Mouse (Mus musculus) adrenal gland, adult 2 months (tissue): ENCODE data around the gene Dmrt1. TPM values are rescaled to one million over a fixed set of nuclear protein-coding genes. Genes with fewer than 3 reads are reported as not detected.
A peak's percentile ranks its signal among the peaks of the same experiment; 100 is the strongest.

ENCODE experiments used
- DNase-seq: peaks from one replicate; pipeline ENCODE4 v3.0.0; 2021
- polyA plus RNA-seq: library from polyadenylated mRNA; depleted of rRNA; stranded (reverse); fragments of >200 nt; gene quantifications from 2 replicates; pipeline ENCODE4 v1.2.3, GENCODE M21; 2012
- total RNA-seq, 2 experiments: library from RNA; stranded (reverse); gene quantifications; 2 replicates each; pipeline ENCODE4 v1.2.3; 2021

Dmrt1 gene
- total and polyA plus RNA-seq, 3 experiments: not detected

DNA sequence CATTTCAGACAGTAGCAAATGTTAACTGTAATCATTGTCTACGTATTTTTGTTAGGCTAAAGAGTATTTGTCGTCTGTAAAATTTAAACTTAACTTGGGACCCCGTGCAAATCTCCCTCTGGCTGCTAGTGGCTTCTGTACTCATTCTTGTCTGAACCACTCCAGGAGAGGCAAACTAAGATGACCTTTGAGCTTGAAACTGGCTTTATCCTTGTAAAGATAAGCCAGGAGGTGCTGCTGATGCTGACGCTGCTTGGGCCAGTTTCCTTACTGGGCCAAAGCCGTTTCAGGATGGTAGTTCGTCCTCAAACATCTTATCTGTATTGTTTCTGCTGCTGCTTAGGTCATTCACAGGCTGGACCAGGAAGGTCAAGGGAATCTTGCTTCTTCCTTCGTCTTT is 64.4 kb downstream of the Dmrt1 start:
- no peak for DNase-seq

DNA sequence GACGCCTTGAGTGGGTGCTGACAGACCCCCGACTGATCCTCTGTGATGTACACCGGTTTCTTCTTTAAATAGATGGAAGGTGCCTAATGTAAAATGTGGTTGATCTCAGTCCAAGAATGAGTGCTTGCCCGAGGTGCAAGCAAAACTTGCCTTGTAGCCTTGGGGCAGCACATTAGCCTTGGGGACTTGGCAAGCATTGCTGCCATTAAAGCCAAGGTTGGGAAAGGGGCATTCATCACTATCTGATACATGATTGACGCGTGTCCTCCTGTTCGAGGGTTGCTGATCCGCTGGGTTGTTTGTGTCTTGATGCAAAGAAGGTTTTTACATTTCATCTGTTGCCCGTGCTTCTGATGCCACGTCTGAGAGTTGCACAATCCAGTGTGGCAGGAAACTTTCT is 69.0 kb downstream of the Dmrt1 start:
- DNase-seq: peak; percentile 56

DNA sequence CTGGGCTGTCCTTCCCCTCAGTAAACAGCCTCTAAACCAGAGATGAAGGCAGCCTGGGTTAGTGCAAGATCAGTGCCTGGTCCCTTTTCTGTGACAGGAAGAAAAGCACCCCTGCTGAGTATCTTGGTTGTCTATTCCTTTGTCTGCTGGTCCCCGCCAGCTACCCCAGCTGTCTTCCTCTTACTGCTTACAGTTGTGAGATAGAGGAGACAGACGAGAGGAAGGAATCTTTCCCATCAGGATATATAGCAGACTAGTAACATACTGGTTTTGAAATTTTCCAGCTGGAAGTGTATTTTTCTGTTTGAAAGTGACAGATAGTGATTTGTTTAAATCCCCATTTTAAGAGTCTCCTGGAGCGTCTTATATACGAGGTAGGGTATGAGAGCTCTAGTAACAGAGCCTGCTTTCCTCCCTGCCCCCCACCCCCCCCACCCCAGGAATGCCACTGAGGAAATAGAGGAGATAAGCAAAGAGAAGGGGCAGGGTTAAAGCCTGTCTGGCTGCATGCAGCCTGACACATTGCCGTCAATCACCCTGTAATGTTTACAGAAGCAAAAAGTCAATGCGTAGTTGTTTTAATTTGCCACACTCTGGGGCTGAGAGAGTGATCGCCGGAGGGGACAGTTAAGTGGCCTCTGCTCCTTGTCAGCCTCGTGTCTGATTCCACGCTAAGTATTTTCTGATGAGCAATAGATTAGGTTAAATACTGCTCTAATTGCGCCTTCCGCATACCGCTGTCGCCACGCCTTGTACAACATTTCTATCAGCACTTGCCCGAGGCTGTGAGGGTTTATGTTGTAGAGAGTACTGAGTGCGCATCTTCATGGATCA is 69.8 kb downstream of the Dmrt1 start:
- DNase-seq: no peak

DNA sequence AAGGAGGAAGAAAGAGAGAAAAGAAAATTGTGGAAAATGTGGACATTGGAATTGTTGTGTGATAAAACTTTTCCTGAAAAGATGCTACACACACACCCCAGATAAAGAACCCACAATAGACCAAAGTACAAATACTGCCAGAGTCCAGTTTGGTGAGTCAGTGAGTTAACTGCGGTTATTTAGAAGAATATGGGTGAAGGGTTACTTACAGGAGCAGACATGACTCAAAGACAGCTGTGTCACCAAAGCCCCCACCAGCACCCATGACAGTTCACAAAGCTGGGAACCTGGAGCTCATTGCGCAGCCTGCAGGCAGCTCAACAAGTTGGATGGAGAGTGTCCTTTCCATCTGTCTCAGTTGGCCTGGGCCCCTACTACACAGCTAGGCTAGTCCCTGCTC is 72.9 kb downstream of the Dmrt1 start:
- DNase-seq: no peak

DNA sequence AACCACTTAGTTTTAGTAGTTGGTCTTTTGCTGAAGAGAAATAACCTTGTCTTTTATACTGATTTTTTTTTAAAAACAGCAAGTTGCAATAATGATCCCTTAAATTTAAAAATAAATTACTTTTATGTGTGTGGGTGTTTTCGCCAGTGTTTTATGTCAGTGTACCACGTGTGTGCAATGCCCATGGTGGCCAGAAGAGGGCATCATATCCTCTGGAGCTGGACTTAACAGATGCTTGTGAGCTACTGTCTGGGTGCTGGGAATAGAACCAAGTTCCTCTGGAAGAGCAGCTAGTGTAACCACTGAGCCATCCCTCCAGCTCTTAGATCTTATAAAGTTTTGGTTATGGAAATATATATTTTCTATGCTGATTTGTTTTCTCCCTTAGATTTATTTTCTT is 74.0 kb downstream of the Dmrt1 start:
- DNase-seq: no peak

DNA sequence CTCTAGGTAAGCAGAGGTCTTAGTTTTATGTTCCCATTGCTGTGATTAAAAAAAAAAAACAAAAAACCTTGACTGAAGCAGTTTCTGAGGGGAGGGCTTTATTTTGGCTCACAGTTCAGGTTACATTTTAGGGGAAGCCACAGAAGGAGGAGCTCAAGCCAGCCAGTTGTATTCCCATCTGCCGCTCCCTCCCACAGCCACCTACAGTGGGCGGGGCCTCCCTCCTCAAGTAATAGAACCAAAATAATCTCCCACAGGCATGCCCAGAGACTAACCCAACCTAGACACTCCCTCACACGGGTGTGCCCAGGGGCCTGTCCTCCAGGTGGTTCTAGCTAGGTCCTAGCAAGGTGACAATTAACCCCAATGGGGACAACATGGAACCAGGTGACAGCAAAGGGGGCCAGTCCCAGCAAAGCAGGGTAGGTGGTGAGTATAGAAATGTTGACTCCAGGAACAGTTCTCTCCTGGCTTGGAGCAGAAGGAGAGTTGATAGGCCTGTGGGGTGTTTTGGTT is 92.4 kb downstream of the Dmrt1 start:
- no peak for DNase-seq

DNA sequence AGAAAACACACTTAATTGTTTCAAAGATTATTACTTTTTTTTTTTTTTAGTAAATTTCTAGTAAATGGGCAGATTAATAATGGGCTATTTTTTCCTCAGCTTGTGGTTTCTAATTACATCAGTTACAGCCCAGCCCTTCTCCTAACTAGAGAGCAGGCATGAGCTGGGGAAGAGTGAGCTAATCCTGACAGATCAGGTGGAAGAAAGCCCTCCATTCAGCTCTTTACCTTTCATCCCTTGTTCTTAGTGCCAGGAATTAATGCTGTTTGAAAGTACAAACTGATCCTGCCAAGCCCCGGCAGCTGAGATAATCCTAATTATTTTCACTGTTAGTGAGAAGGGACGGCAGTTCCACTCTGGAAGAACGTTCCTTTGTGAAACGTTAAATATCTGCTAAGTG is 93.2 kb downstream of the Dmrt1 start:
- DNase-seq: no peak

DNA sequence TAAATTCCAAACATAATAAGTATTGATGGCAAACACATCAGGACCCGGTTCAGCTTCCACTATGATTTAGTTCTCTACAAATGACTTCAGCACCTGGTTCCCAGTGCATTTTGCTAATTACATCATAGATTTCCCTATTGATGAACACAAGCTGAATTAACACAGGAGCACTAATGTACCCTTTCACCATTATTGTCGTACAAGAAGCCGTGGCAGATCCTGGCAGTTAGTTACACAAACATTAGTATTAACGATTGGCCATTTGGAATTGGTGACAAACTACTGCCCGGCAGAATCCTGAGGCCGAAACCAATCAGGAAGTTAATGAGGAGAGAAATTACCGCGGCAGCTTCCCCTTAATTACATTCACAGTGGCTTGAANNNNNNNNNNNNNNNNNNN is 96.5 kb downstream of the Dmrt1 start:
- no peak for DNase-seq

DNA sequence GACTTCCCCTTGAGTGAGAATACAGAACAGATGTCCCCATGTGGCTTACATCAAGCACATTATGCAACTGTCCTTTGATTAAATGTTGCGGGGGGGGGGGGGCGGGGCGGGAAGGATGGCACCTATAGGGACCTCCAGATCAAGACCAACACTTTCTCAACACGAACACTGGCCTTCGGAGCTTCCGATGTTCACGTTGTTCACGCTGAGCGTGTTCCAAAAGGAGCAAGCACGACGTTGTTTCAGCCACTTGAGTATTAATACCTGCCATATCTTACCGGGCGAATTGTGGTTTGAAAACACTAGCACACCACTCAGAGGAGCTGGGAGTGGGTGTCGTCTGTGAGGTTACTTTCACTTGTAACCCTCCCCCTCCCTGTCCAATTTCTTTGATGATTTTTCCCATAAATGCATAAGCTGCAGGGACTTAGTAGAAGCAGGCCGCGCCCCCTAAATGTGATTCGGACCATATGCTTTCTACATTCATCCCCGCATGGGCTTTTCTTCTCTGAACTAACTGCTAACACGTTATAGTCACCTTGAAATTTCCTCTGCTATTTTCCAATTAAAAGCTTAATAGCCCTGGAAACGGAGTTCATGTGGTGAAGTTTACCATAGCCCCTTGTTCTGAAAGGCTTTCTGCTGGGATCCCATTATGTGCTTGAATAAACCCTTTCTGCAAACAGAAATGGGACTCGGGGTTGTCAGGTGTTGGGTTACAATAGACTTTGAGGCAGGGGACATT is 102.2 kb downstream of the Dmrt1 start:
- no peak for DNase-seq

DNA sequence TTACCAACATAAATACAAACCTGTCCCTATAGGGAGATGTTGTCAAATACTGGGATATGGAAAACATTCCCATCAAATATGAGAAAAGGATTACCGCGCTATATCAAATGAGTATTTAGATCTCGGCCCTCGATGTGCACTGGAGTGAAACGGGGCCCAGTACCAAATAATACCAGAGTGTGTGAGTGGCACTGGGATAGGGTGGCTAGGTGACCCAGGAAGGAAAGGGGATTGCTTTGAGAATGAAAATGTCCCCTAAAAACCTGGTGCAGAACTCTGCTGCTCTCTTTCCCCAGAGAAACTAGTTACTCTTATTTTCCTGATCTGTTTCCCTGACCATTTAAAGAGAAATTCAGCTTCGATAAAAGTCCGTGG is 102.8 kb downstream of the Dmrt1 start:
- DNase-seq: no peak

DNA sequence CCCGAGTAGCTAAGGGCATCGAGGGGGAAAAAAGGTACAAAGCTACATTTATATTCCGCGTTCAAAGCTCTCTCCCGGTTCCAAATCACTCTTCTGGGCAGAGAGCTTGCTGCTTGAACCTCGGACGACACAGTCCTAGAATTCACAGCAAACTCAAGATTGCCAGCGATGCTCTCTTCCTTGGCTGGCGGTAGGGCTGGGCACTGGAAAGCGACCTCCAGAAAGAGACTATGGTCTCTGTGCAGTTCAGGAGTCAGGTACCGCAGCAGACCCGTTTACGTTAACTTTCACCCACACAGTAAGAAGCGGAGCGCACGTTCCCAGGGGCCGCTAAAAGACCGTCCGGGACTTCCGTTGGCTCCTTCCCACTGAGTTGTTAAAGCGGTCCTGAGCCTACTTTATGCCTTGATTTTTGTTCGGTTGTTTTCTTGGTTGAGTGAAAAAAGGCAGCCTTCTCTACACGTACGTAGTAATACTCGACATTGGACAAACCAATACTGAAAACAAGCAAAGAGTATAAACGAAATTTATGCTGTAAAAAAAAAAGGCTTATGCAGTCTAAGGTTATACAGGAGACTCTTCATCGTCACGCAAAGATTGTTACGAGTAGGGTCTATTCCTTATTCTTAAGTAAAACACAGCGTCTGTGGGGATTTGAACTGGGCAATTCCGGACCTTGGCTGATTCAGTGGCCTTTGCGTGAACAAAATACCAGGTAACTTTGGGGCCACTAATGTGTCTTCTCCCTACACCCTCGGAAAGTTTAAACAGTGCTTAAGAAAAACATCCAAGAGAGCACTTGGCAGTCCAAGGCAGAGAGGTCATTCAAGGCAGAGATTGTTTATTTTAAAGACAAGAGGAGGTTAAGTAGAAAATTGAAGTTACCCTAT is 103.8 kb downstream of the Dmrt1 start:
- no peak for DNase-seq

DNA sequence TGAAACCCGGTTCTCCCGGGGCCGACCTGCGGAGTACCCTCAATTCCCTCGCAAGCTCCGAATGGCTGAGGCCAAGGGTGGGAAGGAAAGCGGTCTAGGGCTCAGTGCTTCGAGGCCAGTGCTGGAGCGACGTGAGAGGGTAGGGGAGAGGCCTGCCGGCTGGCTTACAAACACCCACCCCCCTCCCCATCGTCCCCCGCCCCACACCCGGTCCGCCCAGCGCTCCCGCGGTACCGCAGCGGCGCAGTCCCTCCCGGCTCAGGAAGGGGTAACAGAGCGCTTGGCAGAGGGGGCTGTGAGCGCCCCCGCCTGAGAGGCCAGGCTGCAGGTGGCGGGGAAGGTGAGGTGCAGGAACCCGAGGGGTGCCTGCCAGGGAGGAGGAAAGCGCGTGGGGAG is 104.6 kb downstream of the Dmrt1 start, which contains the start of gene Dmrt3:
Gene Dmrt3, plus strand, starts transcription at position 287 of the 396 bp plus-strand sequence.
- DNase-seq: no peak

DNA sequence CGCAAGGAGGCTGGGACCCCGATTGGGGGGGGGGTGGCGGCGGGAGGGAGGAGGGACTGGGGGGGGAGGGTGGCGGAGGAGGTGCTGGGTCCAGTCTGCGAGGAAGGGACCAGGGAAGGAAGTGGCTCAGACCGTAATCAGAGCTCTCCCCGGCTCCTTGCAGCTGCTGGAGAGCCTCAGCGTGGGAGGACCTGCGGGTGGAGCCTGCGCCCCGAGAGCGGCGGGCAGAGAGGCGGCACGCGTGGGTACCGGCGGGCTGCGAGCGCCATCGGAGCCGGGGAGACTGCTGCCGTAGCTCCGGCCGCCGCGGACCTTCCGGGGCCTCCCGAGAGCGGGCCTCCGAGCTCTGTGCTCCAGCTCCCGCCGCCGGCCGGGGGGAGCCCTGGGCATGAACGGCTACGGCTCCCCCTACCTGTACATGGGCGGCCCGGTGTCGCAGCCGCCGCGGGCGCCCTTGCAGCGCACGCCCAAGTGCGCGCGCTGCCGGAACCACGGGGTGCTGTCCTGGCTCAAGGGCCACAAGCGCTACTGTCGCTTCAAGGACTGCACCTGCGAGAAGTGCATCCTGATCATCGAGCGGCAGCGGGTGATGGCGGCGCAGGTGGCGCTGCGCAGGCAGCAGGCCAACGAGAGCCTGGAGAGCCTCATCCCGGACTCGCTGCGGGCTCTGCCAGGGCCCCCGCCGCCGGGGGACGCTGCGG is 105.1 kb downstream of the Dmrt1 start:
- peak; percentile 20 for DNase-seq

DNA sequence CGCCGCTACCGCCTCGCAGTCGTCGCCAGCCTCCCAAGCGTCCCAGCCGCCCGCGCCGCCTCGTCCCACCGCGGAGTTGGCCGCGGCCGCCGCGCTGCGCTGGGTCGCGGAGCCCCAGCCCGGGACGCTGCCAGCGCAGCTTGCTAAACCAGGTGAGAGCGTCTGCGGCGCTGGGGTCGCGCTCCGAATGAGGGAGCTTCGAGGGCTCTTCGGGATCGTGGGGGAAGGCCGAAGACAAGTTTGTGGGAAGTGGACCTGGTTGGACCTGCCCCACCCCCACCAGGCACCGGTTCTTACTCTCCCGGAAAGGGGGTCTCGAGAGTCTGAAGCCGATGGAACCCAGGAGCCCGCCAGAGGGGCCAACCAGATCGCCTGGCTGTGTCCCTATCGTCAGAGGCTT is 105.7 kb downstream of the Dmrt1 start:
- DNase-seq: no peak

DNA sequence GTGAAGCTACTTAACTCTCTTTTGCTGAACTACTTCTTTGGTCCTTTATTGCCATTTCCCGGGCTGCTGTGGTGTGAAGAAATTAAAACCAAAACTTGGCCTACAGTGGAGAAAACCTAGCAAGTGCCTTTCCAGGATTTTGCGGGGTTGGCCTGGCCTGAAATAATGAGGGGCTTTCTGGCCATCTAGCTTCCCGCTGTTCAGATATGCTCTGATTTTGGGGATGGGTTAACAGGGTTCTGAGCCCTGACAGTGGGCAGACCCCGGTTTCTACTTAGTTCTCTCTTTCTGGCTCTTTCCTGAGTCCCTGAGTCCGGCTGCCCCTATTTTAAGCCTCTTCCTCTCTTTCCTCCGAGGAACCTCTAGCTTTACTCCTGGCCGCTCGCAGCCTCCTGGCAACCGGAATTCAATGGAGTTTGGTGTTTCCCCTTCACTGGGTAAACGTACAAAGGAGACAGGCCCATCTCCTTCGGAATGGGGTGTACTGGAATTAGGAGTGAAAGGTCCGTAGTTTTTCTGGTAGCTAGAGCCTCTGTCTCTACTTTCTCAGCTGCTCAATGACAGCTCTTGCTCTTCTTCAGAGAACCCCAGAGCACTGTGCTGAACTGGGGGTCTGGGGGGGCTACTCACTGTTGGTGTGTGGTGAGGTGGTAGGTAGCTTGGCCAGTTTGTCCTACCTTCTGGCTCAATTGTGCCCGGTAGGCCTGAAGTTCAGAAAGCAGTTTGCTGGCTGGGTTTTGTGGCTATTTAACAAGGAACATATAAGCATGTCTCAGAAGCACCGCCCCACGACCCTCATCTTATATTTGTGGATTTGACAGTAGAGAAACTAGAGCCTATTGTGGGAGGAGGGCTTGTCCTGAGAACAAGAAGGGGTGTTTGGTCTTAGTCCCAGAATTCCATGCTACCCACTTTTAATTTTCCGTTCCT is 106.7 kb downstream of the Dmrt1 start:
- DNase-seq: no peak

DNA sequence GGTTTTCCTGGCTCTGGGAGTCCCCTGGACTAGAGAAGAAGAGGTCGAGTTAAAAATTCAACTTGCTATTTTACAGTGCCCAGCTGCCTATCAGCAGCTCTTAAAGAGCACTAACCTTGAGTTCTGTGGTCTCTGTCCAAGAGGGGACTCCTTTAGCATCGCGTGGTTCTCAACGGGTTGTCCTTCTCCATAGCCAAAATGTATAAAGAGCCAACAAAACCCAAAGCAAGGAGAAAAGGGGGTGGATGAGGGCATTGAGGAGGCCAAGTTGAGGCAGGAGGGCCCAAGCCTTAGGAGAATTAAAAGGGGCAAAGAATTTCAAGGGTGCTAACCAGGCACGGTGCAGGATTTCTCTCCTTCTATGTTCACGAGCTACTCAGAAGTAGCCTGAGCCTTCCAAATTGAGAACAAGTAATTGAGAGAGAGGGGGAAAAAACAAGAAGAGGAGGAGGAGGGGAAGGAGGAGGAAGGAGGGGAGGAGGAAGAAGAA is 107.4 kb downstream of the Dmrt1 start:
- DNase-seq: no peak

DNA sequence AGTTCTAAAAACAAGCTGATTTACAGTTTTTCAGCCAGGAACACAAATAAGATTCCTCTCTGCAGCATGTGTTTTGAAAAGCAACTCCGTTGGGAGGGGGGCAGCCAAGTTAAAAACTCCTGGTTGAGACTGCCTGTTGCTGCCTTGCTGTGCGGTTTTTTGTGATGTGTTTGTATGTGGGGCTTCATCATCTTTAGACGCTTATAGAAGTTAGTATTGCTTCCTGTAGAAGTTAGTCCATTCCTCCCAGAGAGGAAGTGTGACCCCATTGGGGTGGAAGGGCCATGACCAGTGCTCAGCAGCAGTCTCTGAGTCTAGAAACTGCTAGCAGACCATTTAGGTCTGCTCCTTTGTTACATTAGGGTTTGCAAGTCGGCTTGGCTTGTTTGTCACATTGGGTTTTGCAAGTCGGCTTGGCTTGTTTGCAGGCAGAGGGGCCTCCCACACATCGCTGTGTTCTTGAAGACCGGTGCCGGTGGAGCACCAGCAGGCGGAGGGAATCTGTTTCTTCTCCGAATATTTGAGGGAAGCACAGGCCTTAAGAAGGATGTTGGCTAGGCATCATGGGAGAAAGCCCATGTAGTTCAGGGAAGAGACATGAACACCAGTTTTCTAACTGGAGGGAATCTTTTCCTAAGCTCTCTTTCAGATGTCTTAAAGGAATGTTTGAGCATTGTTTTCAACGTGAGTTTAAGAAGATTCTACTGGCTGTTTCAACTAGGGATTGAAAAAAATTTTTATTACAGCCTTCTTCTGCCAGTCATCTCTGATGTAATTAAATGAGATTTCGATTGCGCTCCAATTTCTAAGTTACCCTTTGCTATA is 108.3 kb downstream of the Dmrt1 start:
- DNase-seq: no peak

DNA sequence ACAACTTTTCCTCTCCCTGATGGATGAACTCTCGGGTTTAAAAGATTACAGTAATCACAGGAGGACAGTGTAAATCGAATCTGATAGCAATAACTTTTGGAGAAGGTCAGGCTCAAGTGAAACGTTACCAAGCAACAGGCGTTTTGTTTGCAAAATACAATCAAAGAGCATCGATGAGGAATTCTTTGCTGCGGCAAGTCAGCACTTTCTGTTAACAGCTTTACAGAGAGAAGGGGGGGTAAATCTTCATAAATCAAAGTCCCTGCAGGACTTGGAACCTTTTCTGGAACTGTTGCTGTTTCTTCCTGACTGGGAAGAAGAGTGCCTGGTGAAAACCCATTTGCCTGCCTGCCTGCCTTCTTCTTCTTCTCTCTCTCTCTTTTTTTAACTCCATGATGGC is 110.5 kb downstream of the Dmrt1 start:
- DNase-seq: no peak
